Mouse (Mus musculus) liver, embryonic 14.5 days (tissue): Measurements from ENCODE around the gene Glra1. TPM values are rescaled to one million over a fixed set of nuclear protein-coding genes. Genes with fewer than 3 reads are reported as not detected.

Experiments
- ATAC-seq: fragments of 200-750 bp; cut with Nextera tagmentation; 2 replicates; pipeline ENCODE4 v1.8.0; 2017; ENCODE audit warnings: moderate number of reproducible peaks, mild to moderate bottlenecking, moderate library complexity; ENCODE audit not compliant: insufficient read depth
- DNase-seq, 3 experiments: peaks; one replicate each; pipeline ENCODE4 v3.0.0-alpha.2; 2012 to 2013; ENCODE audit warnings: low read depth in 3 of 3, low spot score in 3 of 3
- H3K27ac ChIP-seq: fragments of 300-500 bp; sonication (generic); 2 replicates; pipeline ENCODE4 v1.5.1; 2014; ENCODE audit warnings: moderate library complexity, mild to moderate bottlenecking, control low read depth, inconsistent platforms
- H3K27me3 ChIP-seq: fragments of 300-500 bp; sonication (generic); 2 replicates; pipeline ENCODE4 v1.6.1; 2014; ENCODE audit warnings: mild to moderate bottlenecking, low read length, moderate library complexity; ENCODE audit not compliant: control insufficient read depth, insufficient read depth
- H3K36me3 ChIP-seq: fragments of 300-500 bp; sonication (generic); replicated peaks from 2 replicates; pipeline ENCODE4 v1.6.1; 2014; ENCODE audit warnings: low read depth; ENCODE audit not compliant: control insufficient read depth, insufficient read depth
- H3K4me1 ChIP-seq, 2 experiments: fragments of 200-500 bp in 1 of 2; fragments of 300-500 bp in 1 of 2; sonication (generic) in 1 of 2; replicated peaks; 2 replicates each; pipeline ENCODE4 v1.6.1; 2012 to 2014; ENCODE audit warnings: antibody characterized with exemption in 1 of 2, inconsistent platforms in 1 of 2, low read length in 1 of 2; ENCODE audit not compliant: control insufficient read depth in 2 of 2, insufficient read depth in 2 of 2
- H3K4me2 ChIP-seq: fragments of 300-500 bp; sonication (generic); 2 replicates; pipeline ENCODE4 v1.6.1; 2014; ENCODE audit warnings: low read depth, mild to moderate bottlenecking, control low read depth, moderate library complexity
- H3K4me3 ChIP-seq, 2 experiments: fragments of 200-500 bp in 1 of 2; fragments of 300-500 bp in 1 of 2; sonication (generic) in 1 of 2; 2 replicates each; pipeline ENCODE4 v1.5.1; 2012 to 2014; ENCODE audit warnings: low read depth in 2 of 2, low read length in 2 of 2, mild to moderate bottlenecking in 2 of 2, control low read depth in 1 of 2, inconsistent platforms in 1 of 2, moderate library complexity in 1 of 2; ENCODE audit not compliant: insufficient read depth in 1 of 2
- H3K9ac ChIP-seq: fragments of 300-500 bp; sonication (generic); replicated peaks from 2 replicates; pipeline ENCODE4 v1.6.1; 2014; ENCODE audit warnings: mild to moderate bottlenecking, control low read depth, moderate library complexity
- H3K9me3 ChIP-seq: fragments of 300-500 bp; sonication (generic); 2 replicates; pipeline ENCODE4 v1.6.1; 2016; ENCODE audit warnings: low read length, mixed read lengths; ENCODE audit not compliant: control insufficient read depth
- CTCF ChIP-seq: IDR thresholded peaks from 2 replicates; pipeline ENCODE4 v1.5.1; 2016; ENCODE audit warnings: antibody characterized with exemption, low read depth, control low read depth
- EP300 ChIP-seq: IDR thresholded peaks from 2 replicates; pipeline ENCODE4 v1.6.1; 2016; ENCODE audit warnings: antibody characterized with exemption, low read depth
- WGBS: fragments of 180-500 bp; shearing (Covaris S2); extraction: QIAGEN DNeasy Blood & Tissue Kit; methylation state at CpG from one replicate; pipeline ENCODE4 v1.1.7; 2014; ENCODE audit not compliant: insufficient replicate concordance; 5-methylcytosine and 5-hydroxymethylcytosine counted together
- polyA plus RNA-seq, 2 experiments: library from polyadenylated mRNA; depleted of rRNA in 1 of 2; stranded (reverse) in 1 of 2; unstranded in 1 of 2; fragments of >200 nt; fragmentation: Nextera tagmentation in 1 of 2; extraction: Ambion mirVana in 1 of 2; gene quantifications; 2 replicates each; pipeline versions ENCODE4 v1.2.1 to v1.2.3; 2012 to 2014

Gene Glra1
- polyA plus RNA-seq, 2 experiments, result not detected

GRCm38 (mm10) chr11:55518806-55519674, 89.0 kb downstream of the Glra1 start:
- ATAC-seq (no peak), DNase-seq (peak in 2 of 3 experiments; percentile 12 to 16)
- H3K9me3 ChIP-seq, result no peaks in the 10 kb centered on the region
- TF ChIP-seq EP300 (no peak), CTCF (peak; percentile 95)
- no peak overlapping the region for H3K4me2 ChIP-seq
- no peak overlapping the region for H3K9ac ChIP-seq
- WGBS, result 5% methylated on average over 9 of the region's 9 CpGs
- H3K4me3 ChIP-seq, result no peak overlapping the region
- H3K4me1 ChIP-seq, result no peaks in the 10 kb centered on the region; a peak in 1 of 4 replicates
- no peaks in the 10 kb centered on the region for H3K27me3 ChIP-seq
- H3K36me3 ChIP-seq, result no peaks in the 10 kb centered on the region
- no peak overlapping the region for H3K27ac ChIP-seq

GRCm38 (mm10) chr11:55517666-55518065, 90.3 kb downstream of the Glra1 start:
- Histone ChIP-seq H3K36me3 (no peaks in the 10 kb centered on the region), H3K9me3 (no peaks in the 10 kb centered on the region), H3K4me3 (no peak overlapping the region), H3K4me2 (no peak overlapping the region), H3K9ac (no peak overlapping the region), H3K4me1 (no peaks in the 10 kb centered on the region; a peak in 1 of 4 replicates), H3K27ac (no peak overlapping the region), H3K27me3 (no peaks in the 10 kb centered on the region)
- TF ChIP-seq EP300 (no peak; the same call in 1 of the 2 replicates), CTCF (no peak)
- ATAC-seq, result no peak
- no peak for DNase-seq
- 30% methylated on average over 5 of the region's 5 CpGs for WGBS

- H3K27ac ChIP-seq, result no peak overlapping the region
- H3K9ac ChIP-seq, result no peak overlapping the region
- H3K4me3 ChIP-seq, result no peak overlapping the region
- ATAC-seq (no peak), DNase-seq (no peak)
- H3K4me1 ChIP-seq, result no peaks in the 10 kb centered on the region
- 41% methylated on average over 5 of the region's 5 CpGs for WGBS
- no peaks in the 10 kb centered on the region for H3K27me3 ChIP-seq
- H3K4me2 ChIP-seq, result no peak overlapping the region
- no peaks in the 10 kb centered on the region for H3K9me3 ChIP-seq
- H3K36me3 ChIP-seq, result no peaks in the 10 kb centered on the region
- TF ChIP-seq CTCF (peak; percentile 65), EP300 (no peak)
These were observed 96.6 kb downstream of the Glra1 start for GRCm38 (mm10) chr11:55511374-55511773.

GRCm38 (mm10) chr11:55505485-55505884, 102.5 kb downstream of the Glra1 start:
- TF ChIP-seq EP300 (no peak), CTCF (no peak)
- Histone ChIP-seq H3K9ac (no peak overlapping the region), H3K4me2 (no peak overlapping the region), H3K27ac (no peak overlapping the region), H3K27me3 (no peaks in the 10 kb centered on the region), H3K36me3 (peaks cover 4% of the 10 kb centered on the region), H3K9me3 (no peaks in the 10 kb centered on the region), H3K4me3 (no peak overlapping the region), H3K4me1 (no peaks in the 10 kb centered on the region)
- DNase-seq, result no peak
- WGBS, result 58% methylated on average over 3 of the region's 3 CpGs
- no peak for ATAC-seq

GRCm38 (mm10) chr11:55502886-55503285, 105.1 kb downstream of the Glra1 start:
- ATAC-seq, result no peak
- no peak for TF ChIP-seq EP300
- no peak for TF ChIP-seq CTCF
- no peaks in the 10 kb centered on the region for H3K4me1 ChIP-seq
- peaks cover 26% of the 10 kb centered on the region for H3K36me3 ChIP-seq
- no peaks in the 10 kb centered on the region for H3K27me3 ChIP-seq
- DNase-seq, result no peak
- H3K4me3 ChIP-seq, result no peak overlapping the region
- no peaks in the 10 kb centered on the region for H3K9me3 ChIP-seq
- H3K27ac ChIP-seq, result no peak overlapping the region
- WGBS, result 57% methylated on average over 5 of the region's 5 CpGs
- H3K4me2 ChIP-seq, result no peak overlapping the region
- H3K9ac ChIP-seq, result no peak overlapping the region
